Mouse (Mus musculus) limb, embryonic 14.5 days (tissue): ENCODE data around the gene Hltf. TPM values are rescaled to one million over a fixed set of nuclear protein-coding genes. Genes with fewer than 3 reads are reported as not detected.

Experiments
- ATAC-seq: fragments of 200-750 bp; cut with Nextera tagmentation; 2 replicates; pipeline ENCODE4 v1.8.0; 2017; ENCODE audit warnings: low read depth, moderate number of reproducible peaks, moderate TSS enrichment; ENCODE audit not compliant: low FRiP score
- DNase-seq: peaks from one replicate; pipeline ENCODE4 v3.0.0-alpha.2; 2015; ENCODE audit warnings: low spot score
- H3K27ac ChIP-seq: fragments of 300-500 bp; sonication (generic); replicated peaks from 2 replicates; pipeline ENCODE4 v1.5.1; 2014; ENCODE audit warnings: low read depth, mild to moderate bottlenecking, low read length, moderate library complexity, mixed read lengths
- H3K27me3 ChIP-seq: fragments of 300-500 bp; sonication (generic); 2 replicates; pipeline ENCODE4 v1.6.1; 2014; ENCODE audit warnings: low read length, mixed read lengths; ENCODE audit not compliant: control insufficient read depth, insufficient read depth
- H3K36me3 ChIP-seq: fragments of 300-500 bp; sonication (generic); 2 replicates; pipeline ENCODE4 v1.6.1; 2014; ENCODE audit warnings: mild to moderate bottlenecking, low read length, moderate library complexity, mixed read lengths; ENCODE audit not compliant: control insufficient read depth, insufficient read depth
- H3K4me1 ChIP-seq: fragments of 300-500 bp; sonication (generic); 2 replicates; pipeline ENCODE4 v1.6.1; 2014; ENCODE audit warnings: antibody characterized with exemption, low read length, mixed read lengths; ENCODE audit not compliant: control insufficient read depth, insufficient read depth
- H3K4me2 ChIP-seq: fragments of 300-500 bp; sonication (generic); replicated peaks from 2 replicates; pipeline ENCODE4 v1.6.1; 2014; ENCODE audit warnings: low read depth, mild to moderate bottlenecking, low read length, moderate library complexity; ENCODE audit not compliant: severe bottlenecking
- H3K4me3 ChIP-seq: fragments of 300-500 bp; sonication (generic); replicated peaks from 2 replicates; pipeline ENCODE4 v1.5.1; 2014; ENCODE audit warnings: low read length
- H3K9ac ChIP-seq: fragments of 300-500 bp; sonication (generic); 2 replicates; pipeline ENCODE4 v1.6.1; 2014; ENCODE audit warnings: mild to moderate bottlenecking, low read depth, low read length, moderate library complexity; ENCODE audit not compliant: severe bottlenecking
- H3K9me3 ChIP-seq: fragments of 300-500 bp; sonication (generic); 2 replicates; pipeline ENCODE4 v1.6.1; 2016; ENCODE audit warnings: low read length; ENCODE audit not compliant: control insufficient read depth
- POLR2A ChIP-seq: fragments of 200-500 bp; IDR thresholded peaks from 2 replicates; pipeline ENCODE4 v1.8.0; 2012; ENCODE audit warnings: inconsistent platforms, mild to moderate bottlenecking, moderate library complexity, borderline replicate concordance; ENCODE audit not compliant: insufficient read depth, insufficient read length; ENCODE audit errors: extremely low read depth
- whole genome bisulfite sequencing: fragments of 180-500 bp; shearing (Covaris S2); extraction: QIAGEN DNeasy Blood & Tissue Kit; methylation state at CpG from one replicate; pipeline ENCODE4 v1.1.7; 2014; 5-methylcytosine and 5-hydroxymethylcytosine counted together
- polyA plus RNA-seq, 2 experiments: library from polyadenylated mRNA; depleted of rRNA in 1 of 2; stranded (reverse) in 1 of 2; unstranded in 1 of 2; fragments of >200 nt; fragmentation: Nextera tagmentation in 1 of 2; extraction: Ambion mirVana in 1 of 2; gene quantifications; 2 replicates each; pipeline versions ENCODE4 v1.2.1 to v1.2.3; 2012 to 2014

Hltf gene
- polyA plus RNA-seq, 2 experiments: 13.0 to 18.5 TPM

DNA sequence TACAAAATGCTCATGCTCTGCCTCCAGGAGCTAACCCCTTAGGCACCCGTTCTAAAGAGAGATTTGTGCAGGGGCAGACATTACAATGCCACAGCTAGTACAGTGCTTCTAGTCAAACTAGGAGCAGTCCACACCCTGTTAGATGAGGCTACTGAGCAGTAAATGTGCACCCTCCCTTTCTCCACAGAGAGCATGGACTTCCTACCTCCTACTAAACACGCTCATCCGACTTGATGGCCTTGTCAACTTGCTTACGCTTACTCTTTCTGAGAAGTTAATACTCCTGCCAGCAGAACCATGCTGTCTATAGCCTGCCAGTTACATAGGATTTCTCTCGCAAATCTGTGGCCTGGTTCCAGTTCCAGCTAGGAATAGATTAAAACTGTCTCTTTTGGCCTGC, 68.0 kb downstream of the Hltf start:
- TF ChIP-seq POLR2A: no peak
- no peaks in the 10 kb centered on the region for H3K9me3 ChIP-seq
- 92% methylated on average over 5 of the region's 5 CpGs for WGBS
- no peak overlapping the region for H3K27ac ChIP-seq
- ATAC-seq (no peak), DNase-seq (no peak)
- peaks cover 3% of the 10 kb centered on the region for H3K36me3 ChIP-seq
- no peak overlapping the region for H3K4me2 ChIP-seq
- no peaks in the 10 kb centered on the region for H3K27me3 ChIP-seq
- no peaks in the 10 kb centered on the region for H3K4me1 ChIP-seq
- no peak overlapping the region for H3K4me3 ChIP-seq
- H3K9ac ChIP-seq: no peak overlapping the region

- Histone ChIP-seq H3K4me2 (no peak overlapping the region), H3K27me3 (no peaks in the 10 kb centered on the region), H3K4me1 (no peaks in the 10 kb centered on the region), H3K27ac (no peak overlapping the region), H3K4me3 (no peak overlapping the region), H3K9ac (no peak overlapping the region), H3K36me3 (peaks cover 3% of the 10 kb centered on the region), H3K9me3 (no peaks in the 10 kb centered on the region)
- DNase-seq: no peak
- no peak for ATAC-seq
- TF ChIP-seq POLR2A: no peak
- 77% methylated on average over 2 of the region's 2 CpGs for WGBS
Measured at GRCm38 (mm10) chr3:20127047-20127595, 69.5 kb downstream of the Hltf start.

DNA sequence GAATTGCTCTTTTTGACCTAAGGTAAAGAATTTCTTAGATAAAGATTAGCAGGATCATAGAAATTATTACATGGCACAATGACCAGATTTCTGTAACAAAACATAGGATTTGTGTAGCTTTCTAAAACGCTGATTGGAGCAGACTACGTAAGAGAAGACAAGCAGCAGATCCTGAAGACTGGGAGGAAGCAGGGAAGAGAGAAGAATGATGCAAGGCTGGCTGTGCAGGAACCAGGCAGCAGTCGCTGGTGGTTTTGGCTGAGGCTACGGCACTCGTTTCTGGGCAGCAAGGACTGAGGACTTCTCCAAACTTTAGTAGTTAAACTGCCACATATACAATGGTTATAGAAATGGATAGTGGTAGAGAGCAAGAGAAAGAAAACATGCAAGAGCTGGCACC, 71.9 kb downstream of the Hltf start:
- ATAC-seq (no peak), DNase-seq (no peak)
- no peaks in the 10 kb centered on the region; the same call in 1 of the 2 replicates for H3K36me3 ChIP-seq
- H3K9me3 ChIP-seq: no peaks in the 10 kb centered on the region
- no peaks in the 10 kb centered on the region for H3K4me1 ChIP-seq
- H3K4me3 ChIP-seq: no peak overlapping the region
- 85% methylated on average over 5 of the region's 5 CpGs for WGBS
- H3K9ac ChIP-seq: no peak overlapping the region
- no peak for TF ChIP-seq POLR2A
- H3K27ac ChIP-seq: no peak overlapping the region
- no peaks in the 10 kb centered on the region for H3K27me3 ChIP-seq
- no peak overlapping the region for H3K4me2 ChIP-seq

DNA sequence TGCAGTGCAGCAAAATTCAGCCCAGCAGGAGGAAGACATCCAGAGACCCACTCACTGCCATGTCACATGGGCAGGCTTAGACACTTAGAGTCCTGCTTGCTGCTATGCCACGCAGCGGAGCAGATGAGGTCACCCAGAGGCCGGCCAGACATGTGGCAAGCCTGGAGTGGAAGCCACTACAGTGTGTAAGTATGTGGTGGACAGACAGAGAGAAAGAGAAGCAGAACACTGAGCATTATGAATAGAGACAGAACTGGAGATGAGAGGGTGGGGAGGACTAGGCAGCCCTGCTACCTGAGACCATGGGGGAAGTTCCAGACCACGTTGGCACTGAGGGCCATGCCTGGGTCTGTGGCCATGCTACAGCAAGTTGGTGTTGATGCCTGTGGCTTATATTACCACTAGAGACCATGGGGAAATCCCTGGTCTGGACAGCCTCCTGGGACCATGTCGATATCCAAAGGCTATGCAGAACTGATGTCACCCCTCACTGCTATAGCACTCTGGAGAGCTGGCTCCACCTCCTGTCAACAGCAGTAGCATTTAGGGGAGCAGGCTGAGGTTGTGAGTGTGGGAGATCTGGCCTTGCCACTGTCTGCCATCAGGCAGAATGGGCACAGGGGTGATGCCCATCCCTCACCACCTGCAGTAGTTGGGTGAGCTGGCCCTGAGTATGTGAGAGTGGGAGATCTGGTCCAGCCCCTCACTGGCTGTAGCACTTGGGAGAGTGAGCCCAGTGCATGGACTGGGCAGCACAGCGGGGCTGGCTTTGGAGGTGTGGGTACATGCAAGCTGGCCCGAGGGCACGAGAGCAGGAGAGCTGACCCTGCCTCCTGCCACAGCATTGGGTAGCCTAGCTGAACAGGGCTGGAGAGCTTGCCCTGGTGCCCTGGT, 73.1 kb downstream of the Hltf start:
- TF ChIP-seq POLR2A: no peak
- Histone ChIP-seq H3K36me3 (no peaks in the 10 kb centered on the region; the same call in 1 of the 2 replicates), H3K4me1 (no peaks in the 10 kb centered on the region), H3K4me3 (no peak overlapping the region), H3K27me3 (no peaks in the 10 kb centered on the region), H3K27ac (no peak overlapping the region), H3K4me2 (no peak overlapping the region), H3K9me3 (no peaks in the 10 kb centered on the region), H3K9ac (no peak overlapping the region)
- DNase-seq (no peak), ATAC-seq (no peak)
- 83% methylated on average over 8 of the region's 8 CpGs for WGBS

DNA sequence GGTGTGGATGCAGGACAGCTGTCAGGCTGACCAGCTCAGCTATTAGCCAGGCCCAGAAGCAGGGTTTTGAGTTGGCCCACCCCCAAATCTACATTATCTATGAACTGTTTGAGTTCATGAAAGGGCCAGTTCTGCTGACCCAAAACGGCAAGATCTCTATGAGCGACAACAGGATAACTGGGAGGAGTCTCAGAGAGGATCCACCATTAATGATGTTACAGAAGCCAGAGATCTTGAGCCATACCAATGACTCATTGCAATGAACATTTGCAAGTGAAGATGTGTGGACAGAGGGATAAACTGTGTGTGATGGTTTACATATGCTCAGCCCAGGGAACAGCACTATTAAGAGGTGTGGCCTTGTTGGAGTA, 73.7 kb downstream of the Hltf start:
- Histone ChIP-seq H3K9ac (no peak overlapping the region), H3K4me2 (no peak overlapping the region), H3K27me3 (no peaks in the 10 kb centered on the region), H3K4me3 (no peak overlapping the region), H3K4me1 (no peaks in the 10 kb centered on the region), H3K36me3 (no peaks in the 10 kb centered on the region), H3K9me3 (no peaks in the 10 kb centered on the region), H3K27ac (no peak overlapping the region)
- ATAC-seq: no peak
- 91% methylated on average over 2 of the region's 2 CpGs for WGBS
- DNase-seq: no peak
- no peak for TF ChIP-seq POLR2A

- Histone ChIP-seq H3K9ac (no peak overlapping the region), H3K4me3 (no peak overlapping the region), H3K27me3 (no peaks in the 10 kb centered on the region), H3K27ac (no peak overlapping the region), H3K4me1 (no peaks in the 10 kb centered on the region), H3K9me3 (no peaks in the 10 kb centered on the region), H3K4me2 (no peak overlapping the region), H3K36me3 (no peaks in the 10 kb centered on the region)
- no peak for TF ChIP-seq POLR2A
- DNase-seq (no peak), ATAC-seq (no peak)
- WGBS: 89% methylated on average over 1 of the region's 1 CpGs
Measured at GRCm38 (mm10) chr3:20132731-20133130, 75.1 kb downstream of the Hltf start.
